Mouse (Mus musculus): Measurements from ENCODE around the gene Zfp296. TPM values are rescaled to one million over a fixed set of nuclear protein-coding genes. Genes with fewer than 3 reads are reported as not detected.
"Not testable (repeated sequence)": the region's sequence is repeated elsewhere in the genome, so short reads cannot be mapped to it uniquely, and the experiment has no call there.

The Zfp296 gene
- polyA plus RNA-seq, 1 experiment from 2014 or later = 0.22 TPM

DNA sequence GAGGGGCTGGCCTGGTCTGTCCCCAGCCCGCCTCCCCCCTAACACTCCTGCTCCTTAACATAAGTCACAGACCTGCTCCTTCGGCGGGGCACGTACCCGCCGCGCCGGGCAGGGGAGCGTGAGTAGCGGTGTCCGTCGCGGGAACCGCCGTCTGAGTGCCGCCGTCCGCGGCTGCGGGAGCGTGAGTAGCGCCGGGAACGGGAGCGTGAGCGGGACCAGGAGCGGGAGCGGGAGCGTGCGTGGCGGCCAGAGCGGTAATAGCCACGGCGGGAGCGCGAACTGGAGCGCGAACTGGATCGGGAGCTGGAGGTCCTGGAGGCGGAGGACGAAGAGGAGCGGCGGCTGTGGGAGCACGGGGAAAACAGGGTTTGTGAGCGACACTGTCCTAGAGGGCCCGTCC lies 9.2 kb downstream of the Zfp296 start:
- WGBS = 67% methylated on average over 46 of the region's 46 CpGs
- no peak for DNase-seq (ENCODE audit: low spot score)
- Histone ChIP-seq H3K36me3 (ENCODE audit: control insufficient read depth, insufficient read depth, low read length) (peaks cover 46% of the 10 kb centered on the region), H3K4me2 (replicated peaks; ENCODE audit: low read depth, low read length) (no peak overlapping the region), H3K9me3 (ENCODE audit: control insufficient read depth, low read length) (no peaks in the 10 kb centered on the region), H3K4me1 (replicated peaks; ENCODE audit: control insufficient read depth, insufficient read depth, low read length) (no peaks in the 10 kb centered on the region), H3K4me3 (ENCODE audit: low read depth, low read length) (no peak overlapping the region), H3K27ac (ENCODE audit: low read depth, low read length) (no peak overlapping the region), H3K27me3 (ENCODE audit: control insufficient read depth, insufficient read depth, low read length) (no peaks in the 10 kb centered on the region), H3K9ac (ENCODE audit: low read depth, low read length) (no peak overlapping the region)
- ATAC-seq (ENCODE audit: low FRiP score) = no peak

DNA sequence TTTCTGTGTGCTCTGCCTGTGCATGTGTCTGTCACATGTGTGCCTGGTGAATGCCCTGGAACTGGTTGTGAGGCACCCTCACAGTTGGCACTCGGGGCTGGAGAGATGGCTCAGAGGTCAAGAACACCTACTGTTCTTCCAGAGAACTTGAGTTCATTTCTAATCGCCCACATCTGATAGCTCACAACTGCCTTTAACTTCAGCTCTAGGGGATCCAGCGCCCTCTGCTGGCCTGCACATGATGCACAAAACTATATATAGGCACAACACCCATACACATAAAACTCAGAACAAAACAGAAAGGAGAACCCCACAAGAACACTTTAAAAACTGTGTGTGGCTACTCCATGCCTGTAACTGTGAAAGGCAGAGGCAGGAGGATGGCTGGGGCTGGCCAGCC lies 12.1 kb downstream of the Zfp296 start:
- Histone ChIP-seq H3K9ac (ENCODE audit: low read depth, low read length) (no peak overlapping the region), H3K27me3 (ENCODE audit: control insufficient read depth, insufficient read depth, low read length) (no peaks in the 10 kb centered on the region), H3K9me3 (ENCODE audit: control insufficient read depth, low read length) (no peaks in the 10 kb centered on the region), H3K36me3 (ENCODE audit: control insufficient read depth, insufficient read depth, low read length) (peaks cover 41% of the 10 kb centered on the region), H3K27ac (ENCODE audit: low read depth, low read length) (no peak overlapping the region), H3K4me1 (replicated peaks; ENCODE audit: control insufficient read depth, insufficient read depth, low read length) (no peaks in the 10 kb centered on the region), H3K4me2 (replicated peaks; ENCODE audit: low read depth, low read length) (no peak overlapping the region), H3K4me3 (ENCODE audit: low read depth, low read length) (no peak overlapping the region)
- DNase-seq (ENCODE audit: low spot score) = peak; percentile 68
- peak; percentile 2; the same call in 1 of the 2 replicates for ATAC-seq (ENCODE audit: low FRiP score)
- WGBS = 74% methylated on average over 3 of the region's 3 CpGs

DNA sequence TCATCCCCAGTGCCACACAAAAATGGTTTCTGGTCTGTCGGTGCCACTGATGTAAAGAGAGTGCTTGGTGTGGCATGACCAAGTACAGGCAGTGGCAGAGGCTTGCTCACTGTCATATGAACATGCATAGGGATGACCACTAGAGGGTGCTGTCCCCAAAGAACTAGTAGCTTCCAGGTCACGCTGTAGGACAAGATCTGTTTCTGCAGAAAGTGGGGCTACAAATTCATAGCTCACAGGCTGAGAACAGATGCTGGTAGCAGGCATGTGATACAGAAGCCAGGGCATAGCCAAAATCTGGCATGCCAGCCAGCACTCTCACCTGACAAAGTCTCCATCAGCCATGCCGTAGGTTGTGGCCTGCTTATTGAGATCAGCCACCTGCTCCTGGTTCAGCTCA lies 12.8 kb downstream of the Zfp296 start:
- Histone ChIP-seq H3K9me3 (ENCODE audit: control insufficient read depth, low read length) (no peaks in the 10 kb centered on the region), H3K27ac (ENCODE audit: low read depth, low read length) (no peak overlapping the region), H3K4me1 (replicated peaks; ENCODE audit: control insufficient read depth, insufficient read depth, low read length) (no peaks in the 10 kb centered on the region), H3K36me3 (ENCODE audit: control insufficient read depth, insufficient read depth, low read length) (peaks cover 35% of the 10 kb centered on the region), H3K27me3 (ENCODE audit: control insufficient read depth, insufficient read depth, low read length) (no peaks in the 10 kb centered on the region), H3K4me3 (ENCODE audit: low read depth, low read length) (no peak overlapping the region), H3K4me2 (replicated peaks; ENCODE audit: low read depth, low read length) (no peak overlapping the region), H3K9ac (ENCODE audit: low read depth, low read length) (no peak overlapping the region)
- 66% methylated on average over 3 of the region's 3 CpGs for WGBS
- DNase-seq (ENCODE audit: low spot score) (peak; percentile 81), ATAC-seq (ENCODE audit: low FRiP score) (peak; percentile 34; the same call in 1 of the 2 replicates)

- no peak overlapping the region for H3K4me3 ChIP-seq (ENCODE audit: low read depth, low read length)
- peaks cover 20% of the 10 kb centered on the region; the same call in 1 of the 2 replicates for H3K36me3 ChIP-seq (ENCODE audit: control insufficient read depth, insufficient read depth, low read length)
- no peak overlapping the region for H3K4me2 ChIP-seq (replicated peaks; ENCODE audit: low read depth, low read length)
- H3K27me3 ChIP-seq (ENCODE audit: control insufficient read depth, insufficient read depth, low read length) = no peaks in the 10 kb centered on the region
- no peak for ATAC-seq (ENCODE audit: low FRiP score)
- no peak overlapping the region for H3K9ac ChIP-seq (ENCODE audit: low read depth, low read length)
- H3K4me1 ChIP-seq (replicated peaks; ENCODE audit: control insufficient read depth, insufficient read depth, low read length) = no peaks in the 10 kb centered on the region
- H3K27ac ChIP-seq (ENCODE audit: low read depth, low read length) = no peak overlapping the region
- H3K9me3 ChIP-seq (ENCODE audit: control insufficient read depth, low read length) = no peaks in the 10 kb centered on the region
- no peak for DNase-seq (ENCODE audit: low spot score)
- WGBS = 91% methylated on average over 10 of the region's 10 CpGs
Observed at GRCm38 (mm10) chr7:19593061-19593730, 16.1 kb downstream of the Zfp296 start.

DNA sequence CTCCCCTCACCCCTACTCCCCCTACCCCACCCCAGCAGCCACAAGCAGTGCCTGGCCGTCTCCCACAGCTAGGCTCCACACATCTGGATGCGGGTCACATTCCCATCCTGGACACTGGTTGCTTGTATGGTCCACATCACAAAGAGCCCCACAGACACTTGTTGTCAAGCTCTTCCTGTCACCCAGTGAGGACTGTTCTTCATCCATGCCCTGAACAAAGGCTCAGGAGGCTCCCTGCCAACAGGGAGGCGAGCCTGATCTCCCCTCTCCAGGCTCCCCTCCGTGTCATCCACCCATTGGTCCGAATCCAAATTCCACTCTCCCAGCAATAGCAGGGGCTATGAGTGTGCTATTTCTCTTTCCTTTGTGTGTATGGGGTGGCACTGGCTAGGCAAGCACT lies 23.5 kb downstream of the Zfp296 start:
- WGBS = 66% methylated on average over 5 of the region's 5 CpGs
- ATAC-seq (ENCODE audit: low FRiP score) = no peak
- peaks cover 6% of the 10 kb centered on the region for H3K4me1 ChIP-seq (replicated peaks; ENCODE audit: control insufficient read depth, insufficient read depth, low read length)
- no peak for DNase-seq (ENCODE audit: low spot score)
- 0 out of 2 replicates have a peak overlapping the region, but pooled peaks have one; percentile 34 for H3K9ac ChIP-seq (ENCODE audit: low read depth, low read length)
- no peak overlapping the region for H3K27ac ChIP-seq (ENCODE audit: low read depth, low read length)
- no peaks in the 10 kb centered on the region for H3K9me3 ChIP-seq (ENCODE audit: control insufficient read depth, low read length)
- H3K27me3 ChIP-seq (ENCODE audit: control insufficient read depth, insufficient read depth, low read length) = no peaks in the 10 kb centered on the region
- no peak overlapping the region for H3K4me3 ChIP-seq (ENCODE audit: low read depth, low read length)
- H3K4me2 ChIP-seq (replicated peaks; ENCODE audit: low read depth, low read length) = no peak overlapping the region
- H3K36me3 ChIP-seq (ENCODE audit: control insufficient read depth, insufficient read depth, low read length) = no peaks in the 10 kb centered on the region

- Histone ChIP-seq H3K4me1 (replicated peaks; ENCODE audit: control insufficient read depth, insufficient read depth, low read length) (peaks cover 6% of the 10 kb centered on the region), H3K27me3 (ENCODE audit: control insufficient read depth, insufficient read depth, low read length) (no peaks in the 10 kb centered on the region), H3K4me2 (replicated peaks; ENCODE audit: low read depth, low read length) (peak overlapping the region; percentile 93), H3K27ac (ENCODE audit: low read depth, low read length) (no peak overlapping the region), H3K4me3 (ENCODE audit: low read depth, low read length) (no peak overlapping the region; the same call in 1 of the 2 replicates), H3K9ac (ENCODE audit: low read depth, low read length) (peak overlapping the region; percentile 11; the same call in 1 of the 2 replicates), H3K9me3 (ENCODE audit: control insufficient read depth, low read length) (no peaks in the 10 kb centered on the region), H3K36me3 (ENCODE audit: control insufficient read depth, insufficient read depth, low read length) (no peaks in the 10 kb centered on the region)
- DNase-seq (ENCODE audit: low spot score) (no peak), ATAC-seq (ENCODE audit: low FRiP score) (no peak)
- WGBS = 83% methylated on average over 12 of the region's 12 CpGs
Observed at GRCm38 (mm10) chr7:19603055-19603454, 26.0 kb downstream of the Zfp296 start.

- H3K9me3 ChIP-seq (ENCODE audit: control insufficient read depth, low read length) = no peaks in the 10 kb centered on the region
- peak within 1 kb of the TSS; percentile 67 for H3K27ac ChIP-seq (ENCODE audit: low read depth, low read length)
- peak; percentile 97 for DNase-seq (ENCODE audit: low spot score)
- H3K4me1 ChIP-seq (replicated peaks; ENCODE audit: control insufficient read depth, insufficient read depth, low read length) = peaks cover 6% of the 10 kb centered on the region
- ATAC-seq (ENCODE audit: low FRiP score) = peak; percentile 93
- H3K9ac ChIP-seq (ENCODE audit: low read depth, low read length) = peak within 1 kb of the TSS; percentile 93
- WGBS = 1% methylated on average over 44 of the region's 57 CpGs
- peak within 1 kb of the TSS; percentile 99 for H3K4me3 ChIP-seq (ENCODE audit: low read depth, low read length)
- H3K27me3 ChIP-seq (ENCODE audit: control insufficient read depth, insufficient read depth, low read length) = no peaks in the 10 kb centered on the region
- H3K36me3 ChIP-seq (ENCODE audit: control insufficient read depth, insufficient read depth, low read length) = no peaks in the 10 kb centered on the region
- peak within 1 kb of the TSS; percentile 93 for H3K4me2 ChIP-seq (replicated peaks; ENCODE audit: low read depth, low read length)
Observed at GRCm38 (mm10) chr7:19603849-19604605, 26.9 kb downstream of the Zfp296 start, which contains the start of gene Clasrp. Clasrp (minus strand) TSS chr7:19604486.

DNA sequence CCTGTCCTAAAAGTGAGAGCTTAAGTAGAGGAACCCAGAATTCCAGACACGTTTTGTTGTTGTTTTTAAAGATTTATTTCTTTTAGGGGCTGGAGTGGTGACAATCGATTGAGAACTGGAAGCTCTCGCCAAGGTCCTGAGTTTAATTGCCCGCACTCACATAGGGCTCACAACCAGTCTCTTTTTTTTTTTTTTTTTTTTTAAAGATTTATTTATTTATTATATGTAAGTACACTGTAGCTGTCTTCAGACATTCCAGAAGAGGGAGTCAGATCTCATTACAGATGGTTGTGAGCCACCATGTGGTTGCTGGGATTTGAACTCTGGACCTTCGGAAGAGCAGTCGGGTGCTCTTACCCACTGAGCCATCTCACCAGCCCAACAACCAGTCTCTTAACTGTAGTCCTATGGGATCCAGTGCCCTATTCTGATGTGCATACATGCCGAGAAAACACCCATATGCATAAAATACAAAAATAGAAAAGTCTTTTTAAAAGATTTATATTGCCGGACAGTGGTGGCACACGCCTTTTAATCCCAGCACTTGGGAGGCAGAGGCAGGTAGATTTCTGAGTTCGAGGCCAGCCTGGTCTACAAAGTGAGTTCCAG lies 27.6 kb downstream of the Zfp296 start:
- Histone ChIP-seq H3K9ac (ENCODE audit: low read depth, low read length) (peak overlapping the region; percentile 93; the same call in 1 of the 2 replicates), H3K4me3 (ENCODE audit: low read depth, low read length) (peak overlapping the region; percentile 99), H3K4me2 (replicated peaks; ENCODE audit: low read depth, low read length) (peak overlapping the region; percentile 93)
- not testable (repeated sequence) for H3K27ac ChIP-seq (ENCODE audit: low read depth, low read length); DNase-seq (ENCODE audit: low spot score); H3K36me3 ChIP-seq (ENCODE audit: control insufficient read depth, insufficient read depth, low read length); H3K9me3 ChIP-seq (ENCODE audit: control insufficient read depth, low read length); H3K27me3 ChIP-seq (ENCODE audit: control insufficient read depth, insufficient read depth, low read length); H3K4me1 ChIP-seq (replicated peaks; ENCODE audit: control insufficient read depth, insufficient read depth, low read length)
- 58% methylated on average over 10 of the region's 10 CpGs for WGBS
- peak; percentile 3; the same call in 1 of the 2 replicates for ATAC-seq (ENCODE audit: low FRiP score)

All from hindbrain, embryonic 11.5 days (tissue).